Mouse (Mus musculus) neutrophil, adult 5-6 weeks (primary cell): Measurements from ENCODE around the gene Nptx1. TPM values are rescaled to one million over a fixed set of nuclear protein-coding genes. Genes with fewer than 3 reads are reported as not detected.

Source experiments
- ATAC-seq: fragments of 151-379, 151-347 bp; 2 replicates; pipeline ENCODE4 v1.8.0; 2017; ENCODE audit warnings: mild to moderate bottlenecking, moderate TSS enrichment; ENCODE audit not compliant: insufficient number of reproducible peaks, poor library complexity, low FRiP score, severe bottlenecking; ENCODE audit errors: extremely low read depth
- total RNA-seq: library from RNA; stranded (forward); fragments of 200-1000 nt; gene quantifications from 2 replicates; pipeline ENCODE4 v1.2.3, GENCODE M21; 2017

Gene Nptx1
- total RNA-seq, 1 experiment from 2014 or later: not detected

- no peak for ATAC-seq
These were observed 5.6 kb upstream of the Nptx1 start for GRCm38 (mm10) chr11:119552902-119553802.

GRCm38 (mm10) chr11:119552301-119552700 is 4.7 kb upstream of the Nptx1 start:
- no peak for ATAC-seq

- ATAC-seq: no peak
These were observed 3.9 kb upstream of the Nptx1 start for GRCm38 (mm10) chr11:119551468-119551867.

GRCm38 (mm10) chr11:119550546-119551335 is 3.2 kb upstream of the Nptx1 start:
- ATAC-seq: no peak

- ATAC-seq: no peak
These were observed 1.8 kb upstream of the Nptx1 start for GRCm38 (mm10) chr11:119549371-119549811.

DNA sequence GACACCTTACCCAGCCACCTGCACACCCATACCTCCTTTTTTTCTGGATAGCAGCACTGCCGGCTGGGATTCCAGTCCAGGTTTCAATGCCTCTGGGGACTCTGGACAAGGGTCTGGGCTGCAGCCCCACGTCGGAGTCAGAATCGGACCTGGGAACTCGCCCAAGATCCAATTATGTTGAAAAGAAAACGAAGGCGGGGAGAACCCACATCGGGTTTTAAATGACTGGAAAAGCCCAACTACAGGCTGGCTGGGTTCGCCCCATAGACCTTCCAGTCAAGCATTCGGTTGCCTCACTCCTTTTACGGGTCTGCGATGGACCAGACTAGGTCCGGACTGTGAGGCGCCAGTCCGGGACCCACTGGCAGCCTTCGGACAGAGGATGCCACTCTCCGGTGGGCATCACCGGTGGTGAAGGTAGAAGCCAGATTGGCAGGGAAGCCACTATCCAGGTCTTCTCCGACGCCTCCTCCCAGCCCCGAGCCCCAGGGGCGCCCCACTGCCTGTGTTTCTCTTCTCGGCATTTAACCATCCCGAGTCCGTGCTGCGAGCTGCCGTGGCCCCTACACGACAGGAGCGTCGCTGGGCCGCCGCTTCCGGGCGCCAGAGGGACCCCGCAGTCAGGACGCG is 1.3 kb upstream of the Nptx1 start:
- ATAC-seq: no peak

DNA sequence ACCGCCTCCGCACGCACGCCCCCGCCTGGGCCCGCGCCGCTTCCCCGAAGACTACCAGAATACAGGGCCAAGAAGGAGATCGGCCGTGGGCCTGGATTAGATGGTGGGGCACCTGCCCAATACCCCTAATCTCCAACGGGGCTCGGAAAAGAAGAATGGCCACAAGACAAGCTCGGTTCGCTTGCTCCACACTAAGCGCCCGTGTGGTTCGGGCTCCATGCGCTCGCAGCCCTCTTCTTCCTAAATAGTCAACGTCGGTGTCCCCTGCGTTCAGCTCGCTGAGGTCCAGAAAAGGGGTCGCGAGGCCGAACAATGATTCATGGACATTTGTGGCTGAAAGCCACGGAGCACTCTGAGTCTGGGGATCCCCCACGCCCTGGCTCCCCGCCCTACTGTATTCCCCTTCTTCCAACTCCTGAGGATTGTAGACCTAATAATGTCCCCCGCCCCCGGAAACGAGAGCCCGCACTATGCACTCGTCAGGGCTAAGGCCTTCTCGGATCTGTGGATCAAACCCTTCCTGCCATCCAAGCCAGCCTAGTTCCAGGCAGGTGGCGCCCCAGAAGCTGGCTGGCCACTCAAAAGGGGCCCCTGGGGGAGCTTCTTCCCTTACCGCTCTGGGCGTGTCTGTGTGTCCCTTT is 518 bp upstream of the Nptx1 start:
- no peak for ATAC-seq

DNA sequence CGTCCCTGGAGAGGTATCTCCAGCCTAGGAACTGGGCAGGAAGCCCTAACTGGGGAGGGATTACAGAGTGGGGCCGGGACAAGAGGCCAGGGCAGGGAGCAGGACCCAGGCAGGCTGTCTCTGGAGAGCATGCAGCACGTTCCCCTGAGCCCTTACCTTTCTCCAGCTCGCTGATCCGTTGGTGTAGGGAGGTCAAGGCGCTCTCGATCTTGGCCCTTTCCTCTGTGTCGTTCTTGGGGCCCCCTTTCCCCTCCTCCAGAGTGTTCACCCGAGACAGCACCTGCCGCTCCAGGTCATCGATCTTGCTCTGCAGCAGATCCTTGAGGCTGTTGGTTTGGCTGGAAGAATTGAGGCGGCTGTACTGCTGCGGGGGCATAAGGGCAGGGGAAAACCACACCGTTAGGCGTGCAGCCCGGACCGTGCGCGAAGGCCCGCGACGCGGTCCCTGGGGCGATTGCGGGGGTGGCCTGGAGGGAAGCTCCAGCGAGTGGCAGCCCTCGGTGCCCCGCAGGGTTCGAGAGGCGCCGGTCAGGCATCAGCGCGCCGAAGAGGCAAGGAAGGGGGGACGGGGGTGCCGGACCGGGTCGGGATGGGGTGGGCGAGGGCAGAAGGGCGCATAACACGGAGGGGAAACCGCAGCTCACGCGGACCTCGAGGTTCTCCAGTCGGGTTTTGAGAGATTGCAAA is 914 bp downstream of the Nptx1 start:
- no peak for ATAC-seq

- ATAC-seq: no peak
These were observed 1.6 kb downstream of the Nptx1 start for GRCm38 (mm10) chr11:119545741-119546495.

GRCm38 (mm10) chr11:119545281-119545680 is 2.3 kb downstream of the Nptx1 start:
- no peak for ATAC-seq

DNA sequence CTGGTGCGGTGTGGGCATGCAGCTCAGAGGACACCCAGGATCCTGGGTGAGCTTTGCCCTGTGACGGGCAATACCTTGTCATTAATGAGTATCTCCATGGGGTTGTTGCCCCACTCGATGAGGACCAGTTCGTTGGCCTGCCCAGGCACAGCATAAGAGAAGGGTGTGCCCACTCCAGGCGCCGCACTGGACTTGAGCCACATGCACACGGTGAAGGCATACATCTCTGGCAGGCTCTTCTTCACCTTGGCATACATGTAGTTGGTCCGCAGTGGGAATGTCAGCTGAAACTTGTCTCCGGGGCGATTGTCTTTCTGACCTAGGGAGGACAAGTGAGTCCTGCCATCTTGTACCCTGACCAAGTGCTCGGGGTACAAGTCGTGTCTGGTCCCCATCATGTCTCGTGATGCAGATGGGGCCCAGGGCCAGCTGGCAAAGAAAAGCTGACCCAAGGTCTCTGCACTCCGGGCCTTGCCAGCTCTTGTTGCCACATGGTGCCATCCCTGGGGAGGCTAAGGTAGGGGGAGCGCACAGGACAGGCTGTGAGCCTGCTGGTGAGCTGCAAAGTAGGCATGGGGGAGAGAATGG is 2.9 kb downstream of the Nptx1 start:
- ATAC-seq: no peak

- ATAC-seq: no peak
These were observed 3.6 kb downstream of the Nptx1 start for GRCm38 (mm10) chr11:119543816-119544517.

GRCm38 (mm10) chr11:119542886-119543285 is 4.7 kb downstream of the Nptx1 start:
- no peak for ATAC-seq

DNA sequence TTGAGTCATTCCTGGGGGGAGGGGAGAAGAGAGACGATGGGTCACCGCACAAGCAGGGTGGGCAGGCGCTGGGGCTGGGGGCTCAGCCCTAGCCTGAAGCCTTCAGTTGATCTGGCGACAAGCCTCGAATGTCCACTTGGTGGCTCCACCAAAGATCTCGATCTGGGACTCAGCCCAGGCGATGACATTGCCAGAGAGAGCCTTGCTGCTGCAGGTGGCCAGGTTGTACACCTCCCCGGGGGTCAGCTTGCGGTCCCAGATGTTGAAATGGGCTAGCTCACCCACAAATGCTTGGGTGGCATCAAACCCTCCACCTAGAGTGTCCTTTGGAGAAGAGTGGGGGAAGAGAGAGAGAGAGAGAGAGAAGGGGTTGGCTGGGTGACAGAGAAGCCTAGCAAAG is 5.2 kb downstream of the Nptx1 start:
- no peak for ATAC-seq

DNA sequence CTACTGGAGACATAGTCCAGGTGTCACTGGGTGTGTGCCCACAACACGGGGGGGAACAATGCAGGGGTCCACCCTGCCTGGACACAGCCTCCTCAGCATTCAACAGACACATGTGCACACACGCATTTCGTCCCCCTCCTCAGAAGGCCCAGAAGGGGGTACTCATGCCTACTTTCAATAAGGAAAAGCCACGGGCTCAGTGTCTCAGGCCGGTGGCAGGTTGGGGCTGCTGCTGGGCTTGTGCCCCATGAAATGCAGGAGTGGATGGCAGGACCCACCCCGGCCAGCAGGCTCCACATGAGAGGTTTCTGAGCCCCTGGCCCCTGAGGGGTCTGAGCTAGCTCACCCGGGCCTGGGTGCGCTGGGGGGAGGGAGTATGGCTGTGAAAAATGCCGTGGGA is 6.5 kb downstream of the Nptx1 start:
- no peak for ATAC-seq

- ATAC-seq: no peak
These were observed 7.0 kb downstream of the Nptx1 start for GRCm38 (mm10) chr11:119540560-119540959.

DNA sequence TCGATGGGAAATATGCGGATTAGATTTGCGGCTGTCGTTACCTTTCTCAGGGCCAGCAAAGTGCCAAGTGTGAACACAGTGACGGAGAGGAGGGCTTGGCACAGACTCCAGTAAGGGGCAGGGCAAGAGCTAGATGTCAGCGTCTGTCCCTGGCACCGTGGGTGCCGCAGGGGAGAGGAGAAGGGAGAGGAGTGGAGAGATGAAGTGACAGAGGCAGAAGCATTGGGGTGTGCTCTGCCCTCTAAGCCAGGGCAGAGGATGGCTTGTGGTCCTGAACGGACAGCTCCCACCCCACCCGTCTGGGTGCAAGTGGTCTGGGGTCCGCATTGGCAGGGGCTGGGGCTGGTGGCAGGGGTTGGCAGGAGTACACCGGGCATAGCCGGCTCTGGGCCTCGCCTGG is 7.6 kb downstream of the Nptx1 start:
- ATAC-seq: no peak
